Mouse (Mus musculus) erythroblast, embryonic 14.5 days (primary cell): ENCODE results near the gene Ube2s. TPM values are rescaled to one million over a fixed set of nuclear protein-coding genes. Genes with fewer than 3 reads are reported as not detected.
A peak's percentile ranks its signal among the peaks of the same experiment; 100 is the strongest.
"Not testable (repeated sequence)": the region's sequence is repeated elsewhere in the genome, so short reads cannot be mapped to it uniquely, and the experiment has no call there.

Experiments
- H3K27me3 ChIP-seq: 2 replicates; pipeline ENCODE4 v1.6.1; 2012; ENCODE audit warnings: inconsistent platforms; ENCODE audit not compliant: control insufficient read depth
- H3K36me3 ChIP-seq: 2 replicates; pipeline ENCODE4 v1.6.1; 2012; ENCODE audit warnings: mild to moderate bottlenecking, inconsistent platforms; ENCODE audit not compliant: control insufficient read depth
- H3K4me1 ChIP-seq: 2 replicates; pipeline ENCODE4 v1.6.1; 2012; ENCODE audit warnings: inconsistent platforms; ENCODE audit not compliant: control insufficient read depth
- H3K4me3 ChIP-seq: replicated peaks from 2 replicates; pipeline ENCODE3; 2012; ENCODE audit warnings: moderate library complexity, mild to moderate bottlenecking, inconsistent platforms
- H3K9me3 ChIP-seq: 2 replicates; pipeline ENCODE4 v1.6.1; 2012; ENCODE audit warnings: low read length, inconsistent platforms, mixed read lengths; ENCODE audit not compliant: control insufficient read depth
- GATA1 ChIP-seq: IDR thresholded peaks from 2 replicates; pipeline ENCODE4 v1.6.1; 2012; ENCODE audit warnings: low read length, inconsistent platforms, mixed read lengths
- TAL1 ChIP-seq: IDR thresholded peaks from 3 replicates; pipeline ENCODE4 v1.6.1; 2012; ENCODE audit warnings: low read length, inconsistent platforms, mixed read lengths
- polyA plus RNA-seq: library from polyadenylated mRNA; stranded (reverse); fragments of >175 nt; gene quantifications from 2 replicates; pipeline ENCODE4 v1.2.3, GENCODE M21; 2012

The Ube2s gene
- 142 and 163 TPM in 2 replicates for polyA plus RNA-seq

GRCm38 (mm10) chr7:4812303-4813104, at the start of gene Ube2s:
Gene Ube2s (minus strand): TSS chr7:4812590.
- TF ChIP-seq TAL1 (no peak), GATA1 (no peak)
- peak within 1 kb of the TSS; percentile 100 for H3K4me3 ChIP-seq
- peaks cover 12% of the 10 kb centered on the region for H3K9me3 ChIP-seq
- H3K27me3 ChIP-seq, result no peaks in the 10 kb centered on the region
- peaks cover 37% of the 10 kb centered on the region for H3K4me1 ChIP-seq
- H3K36me3 ChIP-seq, result peaks cover 54% of the 10 kb centered on the region

GRCm38 (mm10) chr7:4860926-4861325, 48.5 kb upstream of the Ube2s start:
- not testable (repeated sequence) for H3K4me3 ChIP-seq, H3K4me1 ChIP-seq, H3K36me3 ChIP-seq, H3K27me3 ChIP-seq, H3K9me3 ChIP-seq

- Histone ChIP-seq H3K27me3 (0 out of 2 replicates have a peak, but pooled peaks cover 2% of the 10 kb centered on the region), H3K36me3 (no peaks in the 10 kb centered on the region), H3K4me1 (no peaks in the 10 kb centered on the region), H3K9me3 (no peaks in the 10 kb centered on the region), H3K4me3 (no peak overlapping the region)
- TF ChIP-seq GATA1 (no peak), TAL1 (no peak)
Observed at GRCm38 (mm10) chr7:4859418-4859978, 47.1 kb upstream of the Ube2s start.

GRCm38 (mm10) chr7:4857321-4857720, 44.9 kb upstream of the Ube2s start:
- no peaks in the 10 kb centered on the region for H3K36me3 ChIP-seq

GRCm38 (mm10) chr7:4856508-4856907, 44.1 kb upstream of the Ube2s start:
- 0 out of 2 replicates have a peak, but pooled peaks cover 2% of the 10 kb centered on the region for H3K27me3 ChIP-seq
- no peaks in the 10 kb centered on the region for H3K9me3 ChIP-seq
- no peaks in the 10 kb centered on the region for H3K36me3 ChIP-seq
- no peaks in the 10 kb centered on the region for H3K4me1 ChIP-seq
- TF ChIP-seq TAL1, result no peak
- no peak for TF ChIP-seq GATA1
- no peak overlapping the region for H3K4me3 ChIP-seq

More at GRCm38 (mm10) chr7:4857321-4857720, 44.9 kb upstream of the Ube2s start:
- H3K4me3 ChIP-seq, result no peak overlapping the region
- TF ChIP-seq GATA1 (no peak), TAL1 (no peak)
- H3K27me3 ChIP-seq, result 0 out of 2 replicates have a peak, but pooled peaks cover 2% of the 10 kb centered on the region
- no peaks in the 10 kb centered on the region for H3K4me1 ChIP-seq
- H3K9me3 ChIP-seq, result no peaks in the 10 kb centered on the region

- TF ChIP-seq TAL1 (no peak), GATA1 (no peak)
Observed at GRCm38 (mm10) chr7:4853613-4854012, 41.2 kb upstream of the Ube2s start.

GRCm38 (mm10) chr7:4851315-4851688, 38.9 kb upstream of the Ube2s start:
- TF ChIP-seq TAL1 (no peak), GATA1 (no peak)
- Histone ChIP-seq H3K4me1 (no peaks in the 10 kb centered on the region), H3K4me3 (no peak overlapping the region), H3K36me3 (no peaks in the 10 kb centered on the region), H3K27me3 (peaks cover 4% of the 10 kb centered on the region), H3K9me3 (peaks cover 6% of the 10 kb centered on the region)

More at GRCm38 (mm10) chr7:4853613-4854012, 41.2 kb upstream of the Ube2s start:
- Histone ChIP-seq H3K4me1 (no peaks in the 10 kb centered on the region), H3K9me3 (no peaks in the 10 kb centered on the region), H3K27me3 (0 out of 2 replicates have a peak, but pooled peaks cover 2% of the 10 kb centered on the region), H3K36me3 (no peaks in the 10 kb centered on the region), H3K4me3 (no peak overlapping the region)

GRCm38 (mm10) chr7:4850621-4851314, 38.4 kb upstream of the Ube2s start:
- TF ChIP-seq GATA1 (no peak), TAL1 (no peak)
- Histone ChIP-seq H3K27me3 (peaks cover 10% of the 10 kb centered on the region), H3K4me1 (no peaks in the 10 kb centered on the region), H3K9me3 (peaks cover 6% of the 10 kb centered on the region), H3K36me3 (no peaks in the 10 kb centered on the region), H3K4me3 (no peak overlapping the region)

GRCm38 (mm10) chr7:4849372-4849771, 37.0 kb upstream of the Ube2s start:
- H3K9me3 ChIP-seq, result peaks cover 10% of the 10 kb centered on the region
- peaks cover 23% of the 10 kb centered on the region for H3K27me3 ChIP-seq
- no peaks in the 10 kb centered on the region for H3K36me3 ChIP-seq
- TF ChIP-seq TAL1, result no peak
- no peak for TF ChIP-seq GATA1
- no peak overlapping the region for H3K4me3 ChIP-seq
- no peaks in the 10 kb centered on the region for H3K4me1 ChIP-seq
